Mouse (Mus musculus) heart, adult 2 months (tissue): Measurements from ENCODE around the gene Gm44511. TPM values are rescaled to one million over a fixed set of nuclear protein-coding genes. Genes with fewer than 3 reads are reported as not detected.

Experiments used
- DNase-seq, 2 experiments: peaks; one replicate each; pipeline ENCODE4 v3.0.0; 2021
- H3K27ac ChIP-seq: fragments of 200-600 bp; 2 replicates; pipeline ENCODE4 v1.8.1; 2022
- H3K27me3 ChIP-seq: fragments of 200-500 bp; 2 replicates; pipeline ENCODE4 v1.6.1; 2012; ENCODE audit warnings: mild to moderate bottlenecking, low read length, inconsistent platforms, mixed read lengths; ENCODE audit not compliant: control insufficient read depth, insufficient read depth
- H3K36me3 ChIP-seq: fragments of 200-500 bp; 2 replicates; pipeline ENCODE4 v1.6.1; 2012; ENCODE audit warnings: low read length, inconsistent platforms; ENCODE audit not compliant: control insufficient read depth, insufficient read depth
- H3K4me1 ChIP-seq: fragments of 200-500 bp; 2 replicates; pipeline ENCODE4 v1.6.1; 2011; ENCODE audit warnings: low read length; ENCODE audit not compliant: control insufficient read depth, insufficient read depth
- H3K4me3 ChIP-seq: fragments of 200-600 bp; 2 replicates; pipeline ENCODE4 v1.8.1; 2022
- H3K79me2 ChIP-seq: fragments of 200-500 bp; replicated peaks from 2 replicates; pipeline ENCODE4 v1.6.1; 2012; ENCODE audit warnings: mild to moderate bottlenecking, inconsistent platforms, low read length, moderate library complexity, mixed read lengths; ENCODE audit not compliant: control insufficient read depth, insufficient read depth
- H3K9ac ChIP-seq: fragments of 200-500 bp; 2 replicates; pipeline ENCODE4 v1.6.1; 2012; ENCODE audit warnings: low read depth, mild to moderate bottlenecking, control low read depth, inconsistent platforms, low read length, mixed read lengths
- CTCF ChIP-seq: fragments of 200-600 bp; IDR thresholded peaks from 2 replicates; pipeline ENCODE4 v1.8.1; 2022; ENCODE audit warnings: antibody characterized with exemption, mild to moderate bottlenecking, moderate library complexity
- EP300 ChIP-seq: fragments of 200-500 bp; IDR thresholded peaks from 2 replicates; pipeline ENCODE4 v1.6.1; 2011; ENCODE audit warnings: low read depth, low read length, control low read depth; ENCODE audit not compliant: insufficient read depth
- POLR2A ChIP-seq: fragments of 200-500 bp; IDR thresholded peaks from 2 replicates; pipeline ENCODE4 v1.6.1; 2011; ENCODE audit warnings: mild to moderate bottlenecking, low read depth, low read length, control low read depth; ENCODE audit not compliant: insufficient read depth
- WGBS: fragments of 180-500 bp; shearing (Covaris S2); methylation state at CpG from one replicate; pipeline ENCODE4 v1.1.7; 2018; 5-methylcytosine and 5-hydroxymethylcytosine counted together
- intact Hi-C: fragments of 180-260 bp; cut with DNase I; formaldehyde crosslinking; loops from one replicate; pipeline ENCODE4 v1.15.1; 2025
- polyA plus RNA-seq: library from polyadenylated mRNA; depleted of rRNA; stranded (reverse); fragments of >200 nt; gene quantifications from 2 replicates; pipeline ENCODE4 v1.2.3, GENCODE M21; 2012
- total RNA-seq, 2 experiments: library from RNA; stranded (reverse); gene quantifications; 2 replicates each; pipeline ENCODE4 v1.2.3; 2021

Gm44511 gene
- total and polyA plus RNA-seq, 3 experiments, result 0.86 TPM; not detected in 2

GRCm38 (mm10) chr6:128836191-128836954 is 10.3 kb upstream of the Gm44511 start:
- Histone ChIP-seq H3K27me3 (no peaks in the 10 kb centered on the region), H3K4me1 (peaks cover 3% of the 10 kb centered on the region; the same call in 1 of the 2 replicates), H3K79me2 (no peaks in the 10 kb centered on the region), H3K36me3 (no peaks in the 10 kb centered on the region), H3K4me3 (no peak overlapping the region), H3K27ac (no peak overlapping the region), H3K9ac (no peak overlapping the region)
- intact Hi-C loops, result no loop called here
- WGBS, result 73% methylated on average over 8 of the region's 8 CpGs
- no peak for DNase-seq
- no peak for TF ChIP-seq POLR2A

GRCm38 (mm10) chr6:128835571-128835970 is 9.5 kb upstream of the Gm44511 start:
- 64% methylated on average over 4 of the region's 4 CpGs for WGBS
- no peaks in the 10 kb centered on the region for H3K36me3 ChIP-seq
- TF ChIP-seq CTCF (no peak), EP300 (no peak), POLR2A (no peak)
- H3K27ac ChIP-seq, result no peak overlapping the region
- DNase-seq, result no peak
- no peaks in the 10 kb centered on the region for H3K79me2 ChIP-seq
- intact Hi-C loops, result no loop called here
- H3K4me3 ChIP-seq, result no peak overlapping the region
- H3K9ac ChIP-seq, result no peak overlapping the region
- H3K4me1 ChIP-seq, result peaks cover 3% of the 10 kb centered on the region; the same call in 1 of the 2 replicates
- H3K27me3 ChIP-seq, result no peaks in the 10 kb centered on the region

GRCm38 (mm10) chr6:128833046-128833445 is 6.9 kb upstream of the Gm44511 start:
- Histone ChIP-seq H3K4me1 (peaks cover 1% of the 10 kb centered on the region; the same call in 1 of the 2 replicates), H3K4me3 (no peak overlapping the region), H3K79me2 (no peaks in the 10 kb centered on the region), H3K9ac (no peak overlapping the region), H3K27ac (no peak overlapping the region), H3K27me3 (no peaks in the 10 kb centered on the region), H3K36me3 (no peaks in the 10 kb centered on the region)
- WGBS, result 74% methylated on average over 10 of the region's 10 CpGs
- intact Hi-C loops, result no loop called here
- DNase-seq, result no peak
- no peak for TF ChIP-seq EP300
- TF ChIP-seq POLR2A, result no peak
- TF ChIP-seq CTCF, result no peak

GRCm38 (mm10) chr6:128829837-128830236 is 3.7 kb upstream of the Gm44511 start:
- Histone ChIP-seq H3K79me2 (no peaks in the 10 kb centered on the region), H3K27me3 (no peaks in the 10 kb centered on the region), H3K27ac (no peak overlapping the region), H3K36me3 (no peaks in the 10 kb centered on the region), H3K4me3 (no peak overlapping the region), H3K9ac (no peak overlapping the region), H3K4me1 (no peaks in the 10 kb centered on the region)
- TF ChIP-seq CTCF (no peak), EP300 (no peak), POLR2A (no peak)
- intact Hi-C loops, result no loop called here
- WGBS, result 56% methylated on average over 4 of the region's 4 CpGs
- DNase-seq, result no peak

GRCm38 (mm10) chr6:128826781-128827180 is 666 bp upstream of the Gm44511 start:
- DNase-seq, result no peak
- Histone ChIP-seq H3K4me3 (no peak overlapping the region), H3K4me1 (no peaks in the 10 kb centered on the region), H3K36me3 (no peaks in the 10 kb centered on the region), H3K79me2 (no peaks in the 10 kb centered on the region), H3K27ac (no peak overlapping the region), H3K27me3 (no peaks in the 10 kb centered on the region), H3K9ac (no peak overlapping the region)
- 76% methylated on average over 3 of the region's 3 CpGs for WGBS
- TF ChIP-seq EP300, result no peak
- TF ChIP-seq POLR2A, result no peak
- TF ChIP-seq CTCF, result no peak
- intact Hi-C loops, result no loop called here

- Histone ChIP-seq H3K4me3 (no peak overlapping the region), H3K9ac (no peak overlapping the region), H3K4me1 (no peaks in the 10 kb centered on the region), H3K27me3 (no peaks in the 10 kb centered on the region), H3K79me2 (no peaks in the 10 kb centered on the region), H3K27ac (no peak overlapping the region), H3K36me3 (no peaks in the 10 kb centered on the region)
- DNase-seq, result no peak
- WGBS, result 88% methylated on average over 4 of the region's 4 CpGs
- intact Hi-C loops, result no loop called here
- TF ChIP-seq EP300 (no peak), CTCF (no peak), POLR2A (no peak)
These were observed 7.9 kb downstream of the Gm44511 start for GRCm38 (mm10) chr6:128818083-128818802.
